Mouse (Mus musculus) hindbrain, postnatal 0 days (tissue): Measurements from ENCODE around the gene Selenos. TPM values are rescaled to one million over a fixed set of nuclear protein-coding genes. Genes with fewer than 3 reads are reported as not detected.
A peak's percentile ranks its signal among the peaks of the same experiment; 100 is the strongest.

Experiments
- ATAC-seq: fragments of 200-750 bp; cut with Nextera tagmentation; 2 replicates; pipeline ENCODE4 v1.8.0; 2017; ENCODE audit warnings: mild to moderate bottlenecking, moderate TSS enrichment, moderate library complexity
- DNase-seq: peaks from one replicate; pipeline ENCODE4 v3.0.0-alpha.2; 2015; ENCODE audit warnings: low spot score
- H3K27ac ChIP-seq: fragments of 300-500 bp; sonication (generic); 2 replicates; pipeline ENCODE4 v1.5.1; 2014; ENCODE audit warnings: mild to moderate bottlenecking
- H3K27me3 ChIP-seq: fragments of 300-500 bp; sonication (generic); 2 replicates; pipeline ENCODE4 v1.6.1; 2014; ENCODE audit warnings: low read length, mixed read lengths; ENCODE audit not compliant: insufficient read depth
- H3K36me3 ChIP-seq: fragments of 300-500 bp; sonication (generic); 2 replicates; pipeline ENCODE4 v1.6.1; 2014; ENCODE audit warnings: low read length, mixed read lengths; ENCODE audit not compliant: insufficient read depth
- H3K4me1 ChIP-seq: fragments of 300-500 bp; sonication (generic); 2 replicates; pipeline ENCODE4 v1.6.1; 2014; ENCODE audit warnings: antibody characterized with exemption, low read length, mixed read lengths; ENCODE audit not compliant: insufficient read depth
- H3K4me2 ChIP-seq: fragments of 300-500 bp; sonication (generic); 2 replicates; pipeline ENCODE4 v1.6.1; 2014; ENCODE audit warnings: low read depth, mild to moderate bottlenecking, low read length, moderate library complexity, mixed read lengths
- H3K4me3 ChIP-seq: fragments of 300-500 bp; sonication (generic); 2 replicates; pipeline ENCODE4 v1.5.1; 2014; ENCODE audit warnings: low read length
- H3K9ac ChIP-seq: fragments of 300-500 bp; sonication (generic); replicated peaks from 2 replicates; pipeline ENCODE4 v1.6.1; 2014; ENCODE audit warnings: mild to moderate bottlenecking, low read length, moderate library complexity, mixed read lengths
- H3K9me3 ChIP-seq: fragments of 300-500 bp; sonication (generic); 2 replicates; pipeline ENCODE4 v1.6.1; 2016; ENCODE audit warnings: low read length, mixed read lengths
- CTCF ChIP-seq: IDR thresholded peaks from 2 replicates; pipeline ENCODE4 v1.5.1; 2016; ENCODE audit warnings: antibody characterized with exemption, control low read depth, low read depth
- WGBS: fragments of 180-500 bp; shearing (Covaris S2); extraction: QIAGEN DNeasy Blood & Tissue Kit; methylation state at CpG from one replicate; pipeline ENCODE4 v1.1.7; 2014; 5-methylcytosine and 5-hydroxymethylcytosine counted together
- polyA plus RNA-seq: library from polyadenylated mRNA; unstranded; fragments of >200 nt; fragmentation: Nextera tagmentation; extraction: Ambion mirVana; gene quantifications from 2 replicates; pipeline ENCODE4 v1.2.1, GENCODE M21; 2015
- total RNA-seq: library from RNA; depleted of rRNA; stranded (reverse); fragments of >200 nt; gene quantifications from 2 replicates; pipeline ENCODE4 v1.2.3, GENCODE M21; 2014

Selenos gene
- total and polyA plus RNA-seq, 2 experiments from 2014 or later, result 30.4 to 115 TPM

GRCm38 (mm10) chr7:66084546-66084945 lies 5.1 kb downstream of the Selenos start:
- DNase-seq, result no peak
- Histone ChIP-seq H3K27ac (no peak overlapping the region), H3K9ac (no peak overlapping the region), H3K4me3 (no peak overlapping the region), H3K27me3 (no peaks in the 10 kb centered on the region), H3K36me3 (peaks cover 49% of the 10 kb centered on the region), H3K9me3 (no peaks in the 10 kb centered on the region), H3K4me2 (no peak overlapping the region), H3K4me1 (no peaks in the 10 kb centered on the region; the same call in 1 of the 2 replicates)
- 75% methylated on average over 7 of the region's 7 CpGs for WGBS
- no peak for ATAC-seq
- no peak for TF ChIP-seq CTCF

GRCm38 (mm10) chr7:66087652-66088051 lies 8.2 kb downstream of the Selenos start:
- H3K36me3 ChIP-seq, result peaks cover 60% of the 10 kb centered on the region
- 90% methylated on average over 4 of the region's 4 CpGs for WGBS
- H3K27ac ChIP-seq, result no peak overlapping the region
- TF ChIP-seq CTCF, result no peak
- H3K27me3 ChIP-seq, result no peaks in the 10 kb centered on the region
- no peaks in the 10 kb centered on the region for H3K4me1 ChIP-seq
- no peak overlapping the region for H3K4me3 ChIP-seq
- H3K9ac ChIP-seq, result no peak overlapping the region
- DNase-seq (no peak), ATAC-seq (no peak)
- no peak overlapping the region for H3K4me2 ChIP-seq
- no peaks in the 10 kb centered on the region for H3K9me3 ChIP-seq

- no peak overlapping the region for H3K9ac ChIP-seq
- H3K4me3 ChIP-seq, result no peak overlapping the region
- H3K4me2 ChIP-seq, result no peak overlapping the region
- H3K27ac ChIP-seq, result no peak overlapping the region
- H3K4me1 ChIP-seq, result no peaks in the 10 kb centered on the region
- DNase-seq (no peak), ATAC-seq (no peak)
- no peak for TF ChIP-seq CTCF
- peaks cover 58% of the 10 kb centered on the region for H3K36me3 ChIP-seq
- no peaks in the 10 kb centered on the region for H3K27me3 ChIP-seq
- WGBS, result 86% methylated on average over 2 of the region's 2 CpGs
- H3K9me3 ChIP-seq, result no peaks in the 10 kb centered on the region
Measured at GRCm38 (mm10) chr7:66088077-66088476, 8.6 kb downstream of the Selenos start.

- Histone ChIP-seq H3K9me3 (no peaks in the 10 kb centered on the region), H3K27ac (no peak overlapping the region), H3K27me3 (no peaks in the 10 kb centered on the region), H3K4me3 (no peak overlapping the region), H3K9ac (no peak overlapping the region), H3K36me3 (peaks cover 40% of the 10 kb centered on the region), H3K4me1 (no peaks in the 10 kb centered on the region), H3K4me2 (no peak overlapping the region)
- TF ChIP-seq CTCF, result no peak
- ATAC-seq (no peak), DNase-seq (no peak)
- 84% methylated on average over 11 of the region's 11 CpGs for WGBS
Measured at GRCm38 (mm10) chr7:66090676-66091190, 11.3 kb downstream of the Selenos start.

GRCm38 (mm10) chr7:66091553-66091952 lies 12.1 kb downstream of the Selenos start:
- Histone ChIP-seq H3K4me1 (no peaks in the 10 kb centered on the region), H3K9ac (no peak overlapping the region), H3K4me3 (no peak overlapping the region), H3K4me2 (no peak overlapping the region), H3K27ac (no peak overlapping the region), H3K36me3 (peaks cover 38% of the 10 kb centered on the region), H3K27me3 (no peaks in the 10 kb centered on the region), H3K9me3 (no peaks in the 10 kb centered on the region)
- 86% methylated on average over 7 of the region's 7 CpGs for WGBS
- ATAC-seq (0 out of 2 replicates have a peak, but pooled peaks have one; percentile 22), DNase-seq (no peak)
- TF ChIP-seq CTCF, result no peak

- Histone ChIP-seq H3K4me3 (no peak overlapping the region), H3K9me3 (no peaks in the 10 kb centered on the region), H3K9ac (no peak overlapping the region), H3K36me3 (peaks cover 28% of the 10 kb centered on the region), H3K4me1 (no peaks in the 10 kb centered on the region), H3K27me3 (no peaks in the 10 kb centered on the region), H3K4me2 (no peak overlapping the region), H3K27ac (no peak overlapping the region)
- 81% methylated on average over 8 of the region's 8 CpGs for WGBS
- DNase-seq (no peak), ATAC-seq (no peak)
- no peak for TF ChIP-seq CTCF
Measured at GRCm38 (mm10) chr7:66092656-66093055, 13.2 kb downstream of the Selenos start.

- 60% methylated on average over 5 of the region's 5 CpGs for WGBS
- Histone ChIP-seq H3K4me1 (no peaks in the 10 kb centered on the region), H3K27me3 (no peaks in the 10 kb centered on the region), H3K36me3 (peaks cover 14% of the 10 kb centered on the region), H3K4me2 (no peak overlapping the region), H3K27ac (no peak overlapping the region), H3K9ac (no peak overlapping the region), H3K9me3 (no peaks in the 10 kb centered on the region), H3K4me3 (no peak overlapping the region)
- TF ChIP-seq CTCF, result no peak
- ATAC-seq (no peak), DNase-seq (peak; percentile 29)
Measured at GRCm38 (mm10) chr7:66094141-66094540, 14.7 kb downstream of the Selenos start.
